In the genomic region with DNA sequence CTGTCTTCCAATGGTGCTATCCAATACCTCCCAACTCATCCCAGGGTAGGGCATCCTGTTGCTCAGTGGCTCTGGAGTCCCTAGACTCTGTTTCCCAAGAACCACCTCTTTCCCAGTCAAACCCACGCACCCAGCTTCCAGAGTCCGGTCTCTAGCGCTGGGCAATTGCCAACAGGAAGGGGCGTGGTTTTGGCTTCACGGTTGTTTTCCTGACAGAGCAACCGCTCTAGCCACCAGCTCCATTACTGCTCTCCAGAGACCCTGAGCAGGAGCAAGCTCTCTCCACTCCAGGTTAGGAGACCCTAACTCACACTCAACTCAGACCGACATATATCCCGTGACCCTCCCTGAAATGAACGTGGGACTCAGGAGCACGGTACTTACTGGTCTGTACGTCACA, we compare ENCODE assay signal across 10 mouse cellular contexts. TPM values are rescaled to one million over a fixed set of nuclear protein-coding genes. Genes with fewer than 3 reads are reported as not detected.
DNase-seq lines count a peak whose midpoint lies in the region; ATAC-seq and TF ChIP-seq lines count a peak whose summit lies in the region.
"Had no signal": no experiment of that assay in that cellular context is flagged by ENCODE, and none has a peak within 500 bp of the region (broad histone marks: within the 10 kb centered on the region; RNA-seq: fewer than 3 reads in every experiment).

No protein-coding gene starts in this region.

- no peak for ATAC-seq in midbrain, postnatal 0 days (ENCODE audit: low FRiP score)
- no peak for ATAC-seq in midbrain, embryonic 16.5 days
- peak; percentile 29; the same call in 1 of the 2 replicates for ATAC-seq in heart, embryonic 14.5 days (ENCODE audit: insufficient number of reproducible peaks, insufficient read depth, low FRiP score, low read depth)
- ATAC-seq in hindbrain, embryonic 11.5 days (ENCODE audit: low FRiP score), result no peak
- ATAC-seq: Patski had no signal

- no peaks in the 10 kb centered on the region for H3K9me3 ChIP-seq in midbrain, postnatal 0 days (ENCODE audit: low read length)
- no peaks in the 10 kb centered on the region for H3K9me3 ChIP-seq in midbrain, embryonic 16.5 days (replicated peaks; ENCODE audit: control insufficient read depth, low read length, poor library complexity, severe bottlenecking)
- H3K9me3 ChIP-seq in heart, embryonic 14.5 days (ENCODE audit: control insufficient read depth, low read length), result no peaks in the 10 kb centered on the region
- H3K9me3 ChIP-seq in hindbrain, embryonic 11.5 days (ENCODE audit: control insufficient read depth, low read length), result no peaks in the 10 kb centered on the region

- no peak overlapping the region for H3K27ac ChIP-seq in midbrain, postnatal 0 days (ENCODE audit: low read depth, low read length)
- no peak overlapping the region for H3K27ac ChIP-seq in midbrain, embryonic 16.5 days (ENCODE audit: low read length)
- H3K27ac ChIP-seq in heart, embryonic 14.5 days (replicated peaks in 1 of 2; ENCODE audit: control insufficient read depth in 1 of 2, insufficient read depth in 1 of 2, low read depth in 2 of 2, low read length in 2 of 2), result peak overlapping the region in 1 of 2 experiments; percentile 73; a peak in 2 of 4 replicates
- no peak overlapping the region for H3K27ac ChIP-seq in hindbrain, embryonic 11.5 days (ENCODE audit: low read depth, low read length)

- no peak overlapping the region for H3K4me2 ChIP-seq in midbrain, postnatal 0 days (ENCODE audit: low read depth, low read length, poor library complexity, severe bottlenecking)
- H3K4me2 ChIP-seq in midbrain, embryonic 16.5 days (ENCODE audit: low read length), result no peak overlapping the region
- peak overlapping the region; percentile 53 for H3K4me2 ChIP-seq in heart, embryonic 14.5 days (ENCODE audit: low read length)
- no peak overlapping the region for H3K4me2 ChIP-seq in hindbrain, embryonic 11.5 days (replicated peaks; ENCODE audit: low read depth, low read length)

- peak; percentile 41 for DNase-seq in midbrain, postnatal 0 days (ENCODE audit: low spot score)
- DNase-seq in cerebellum, postnatal 36 days, result peak; percentile 29 to 42
- DNase-seq in large intestine, adult 2 months (ENCODE audit: low read depth, low spot score), result peak; percentile 36
- peak; percentile 16 to 21 for DNase-seq in monocyte, adult 2 months (ENCODE audit: low read depth in 1 of 2, low spot score in 2 of 2)
- no peak for DNase-seq in embryo, embryonic 11 days
- no peak for DNase-seq in hindbrain, embryonic 11.5 days (ENCODE audit: low spot score)

- no peaks in the 10 kb centered on the region for H3K36me3 ChIP-seq in midbrain, postnatal 0 days (ENCODE audit: insufficient read depth, low read length)
- H3K36me3 ChIP-seq in midbrain, embryonic 16.5 days (ENCODE audit: control insufficient read depth, insufficient read depth, low read length), result no peaks in the 10 kb centered on the region
- H3K36me3 ChIP-seq in heart, embryonic 14.5 days (ENCODE audit: control insufficient read depth, insufficient read depth, low read length), result no peaks in the 10 kb centered on the region
- H3K36me3 ChIP-seq in hindbrain, embryonic 11.5 days (ENCODE audit: control insufficient read depth, insufficient read depth, low read length), result no peaks in the 10 kb centered on the region

- H3K27me3 ChIP-seq in midbrain, postnatal 0 days (ENCODE audit: insufficient read depth, low read length), result no peaks in the 10 kb centered on the region
- no peaks in the 10 kb centered on the region for H3K27me3 ChIP-seq in midbrain, embryonic 16.5 days (ENCODE audit: control insufficient read depth, insufficient read depth, low read depth, low read length)
- H3K27me3 ChIP-seq in heart, embryonic 14.5 days (ENCODE audit: control insufficient read depth, insufficient read depth, low read length), result no peaks in the 10 kb centered on the region
- H3K27me3 ChIP-seq in hindbrain, embryonic 11.5 days (ENCODE audit: control insufficient read depth, insufficient read depth, low read length), result no peaks in the 10 kb centered on the region

- 81% methylated on average over 11 of the region's 11 CpGs for WGBS in midbrain, postnatal 0 days
- 83% methylated on average over 11 of the region's 11 CpGs for WGBS in midbrain, embryonic 16.5 days
- WGBS in heart, embryonic 14.5 days, result 73% methylated on average over 11 of the region's 11 CpGs
- 36% methylated on average over 11 of the region's 11 CpGs for WGBS in large intestine, adult 2 months
- 90% methylated on average over 11 of the region's 11 CpGs for WGBS in hindbrain, embryonic 11.5 days

- H3K4me3 ChIP-seq in midbrain, postnatal 0 days (ENCODE audit: low read depth, low read length), result no peak overlapping the region
- no peak overlapping the region for H3K4me3 ChIP-seq in midbrain, embryonic 16.5 days (ENCODE audit: low read depth, low read length)
- peak overlapping the region in 1 of 2 experiments; percentile 20; a peak in 1 of 4 replicates for H3K4me3 ChIP-seq in heart, embryonic 14.5 days (ENCODE audit: control insufficient read depth in 1 of 2, insufficient read depth in 1 of 2, low read depth in 1 of 2, low read length in 2 of 2)
- H3K4me3 ChIP-seq in hindbrain, embryonic 11.5 days (ENCODE audit: low read depth, low read length), result no peak overlapping the region

- TF ChIP-seq CTCF in midbrain, postnatal 0 days (IDR thresholded peaks at IDR 0.05), result no peak

- no peak overlapping the region for H3K9ac ChIP-seq in midbrain, postnatal 0 days (replicated peaks; ENCODE audit: low read length, poor library complexity, severe bottlenecking)
- H3K9ac ChIP-seq in midbrain, embryonic 16.5 days (ENCODE audit: low read depth, low read length), result no peak overlapping the region
- peak overlapping the region; percentile 57; the same call in 1 of the 2 replicates for H3K9ac ChIP-seq in heart, embryonic 14.5 days (ENCODE audit: low read length)
- H3K9ac ChIP-seq in hindbrain, embryonic 11.5 days (ENCODE audit: low read depth, low read length), result no peak overlapping the region

- H3K4me1 ChIP-seq in midbrain, postnatal 0 days (ENCODE audit: insufficient read depth, low read length), result no peaks in the 10 kb centered on the region
- H3K4me1 ChIP-seq in midbrain, embryonic 16.5 days (ENCODE audit: control insufficient read depth, insufficient read depth, low read length), result no peaks in the 10 kb centered on the region
- H3K4me1 ChIP-seq in heart, embryonic 14.5 days (ENCODE audit: control insufficient read depth in 2 of 2, insufficient read depth in 2 of 2, low read length in 2 of 2), result peaks cover 5 to 11% of the 10 kb centered on the region in 2 experiments; a peak in 2 of 4 replicates
- no peaks in the 10 kb centered on the region for H3K4me1 ChIP-seq in hindbrain, embryonic 11.5 days (replicated peaks; ENCODE audit: control insufficient read depth, insufficient read depth, low read length)

RNA-seq across cellular contexts. Expression of a gene that starts 13.2 kb away (rescaled TPM):
- 0.38 and 0.76 TPM in 2 replicates for total RNA-seq in midbrain, postnatal 0 days (2014; rRNA removed)
- polyA plus RNA-seq in midbrain, postnatal 0 days (2015; fragmentation: Nextera tagmentation; extraction: Ambion mirVana), result 0.54 and 0.79 TPM in 2 replicates
- 0.51 and 0.67 TPM in 2 replicates for polyA plus RNA-seq in midbrain, embryonic 16.5 days (2015; fragmentation: Nextera tagmentation; extraction: Ambion mirVana)
- 0.71 and 1.00 TPM in 2 replicates for polyA plus RNA-seq in heart, embryonic 14.5 days (2014; fragmentation: Nextera tagmentation; extraction: Ambion mirVana)
- polyA plus RNA-seq in large intestine, adult 2 months (2012; rRNA removed), result 0.23 and 0.46 TPM in 2 replicates
- polyA plus RNA-seq in hindbrain, embryonic 11.5 days (2014; fragmentation: Nextera tagmentation; extraction: Ambion mirVana), result 0.66 and 0.71 TPM in 2 replicates

RNA-seq across cellular contexts. Expression of a gene that starts 17.2 kb away (rescaled TPM):
- 0.77 and 1.1 TPM in 2 replicates for total RNA-seq in midbrain, postnatal 0 days (2014; rRNA removed)
- polyA plus RNA-seq in midbrain, postnatal 0 days (2015; fragmentation: Nextera tagmentation; extraction: Ambion mirVana), result 2.5 and 3.7 TPM in 2 replicates
- 2.7 and 2.8 TPM in 2 replicates for polyA plus RNA-seq in midbrain, embryonic 16.5 days (2015; fragmentation: Nextera tagmentation; extraction: Ambion mirVana)
- polyA plus RNA-seq in heart, embryonic 14.5 days (2014; fragmentation: Nextera tagmentation; extraction: Ambion mirVana), result 0.40 TPM in 1 of 2 replicates, not detected in the other
- polyA plus RNA-seq in large intestine, adult 2 months (2012; rRNA removed), result 0.49 TPM in 1 of 2 replicates, not detected in the other
- not detected in 2 replicates for polyA plus RNA-seq in hindbrain, embryonic 11.5 days (2014; fragmentation: Nextera tagmentation; extraction: Ambion mirVana)
- polyA plus RNA-seq: liver, embryonic 16.5 days; Patski had no signal

RNA-seq across cellular contexts. Expression of a gene that starts 38.6 kb away (rescaled TPM):
- 20.1 and 21.4 TPM in 2 replicates for total RNA-seq in midbrain, postnatal 0 days (2014; rRNA removed)
- polyA plus RNA-seq in midbrain, postnatal 0 days (2015; fragmentation: Nextera tagmentation; extraction: Ambion mirVana), result 11.2 and 11.7 TPM in 2 replicates
- polyA plus RNA-seq in midbrain, embryonic 16.5 days (2015; fragmentation: Nextera tagmentation; extraction: Ambion mirVana), result 16.2 and 17.5 TPM in 2 replicates
- polyA plus RNA-seq in heart, embryonic 14.5 days (2014; fragmentation: Nextera tagmentation; extraction: Ambion mirVana), result 5.2 and 5.3 TPM in 2 replicates
- 4.8 and 6.2 TPM in 2 replicates for polyA plus RNA-seq in large intestine, adult 2 months (2012; rRNA removed)
- polyA plus RNA-seq in hindbrain, embryonic 11.5 days (2014; fragmentation: Nextera tagmentation; extraction: Ambion mirVana), result 8.9 and 10.0 TPM in 2 replicates

RNA-seq across cellular contexts. Expression of a gene that starts 38.9 kb away (rescaled TPM):
- total RNA-seq in midbrain, postnatal 0 days (2014; rRNA removed), result 65.8 and 87.0 TPM in 2 replicates
- 28.9 and 30.1 TPM in 2 replicates for polyA plus RNA-seq in midbrain, postnatal 0 days (2015; fragmentation: Nextera tagmentation; extraction: Ambion mirVana)
- 35.5 and 38.2 TPM in 2 replicates for polyA plus RNA-seq in midbrain, embryonic 16.5 days (2015; fragmentation: Nextera tagmentation; extraction: Ambion mirVana)
- 24.9 and 26.1 TPM in 2 replicates for polyA plus RNA-seq in heart, embryonic 14.5 days (2014; fragmentation: Nextera tagmentation; extraction: Ambion mirVana)
- polyA plus RNA-seq in large intestine, adult 2 months (2012; rRNA removed), result 27.7 and 31.1 TPM in 2 replicates
- 36.5 and 40.3 TPM in 2 replicates for polyA plus RNA-seq in hindbrain, embryonic 11.5 days (2014; fragmentation: Nextera tagmentation; extraction: Ambion mirVana)

RNA-seq across cellular contexts. Expression of a gene that starts 58.9 kb away (rescaled TPM):
- 52.9 and 59.1 TPM in 2 replicates for total RNA-seq in midbrain, postnatal 0 days (2014; rRNA removed)
- 12.9 and 13.7 TPM in 2 replicates for polyA plus RNA-seq in midbrain, postnatal 0 days (2015; fragmentation: Nextera tagmentation; extraction: Ambion mirVana)
- polyA plus RNA-seq in midbrain, embryonic 16.5 days (2015; fragmentation: Nextera tagmentation; extraction: Ambion mirVana), result 14.1 and 14.4 TPM in 2 replicates
- 49.7 and 58.5 TPM in 2 replicates for polyA plus RNA-seq in heart, embryonic 14.5 days (2014; fragmentation: Nextera tagmentation; extraction: Ambion mirVana)
- polyA plus RNA-seq in large intestine, adult 2 months (2012; rRNA removed), result 9.5 and 10.7 TPM in 2 replicates
- 13.0 and 15.7 TPM in 2 replicates for polyA plus RNA-seq in hindbrain, embryonic 11.5 days (2014; fragmentation: Nextera tagmentation; extraction: Ambion mirVana)

Comparison
In these comparisons a context has a peak if more than half of its experiments do, and no peak if none do; other contexts are left out.
1. DNase-seq: peak in midbrain, postnatal 0 days (single experiment), cerebellum, postnatal 36 days (2 of 2), large intestine, adult 2 months (single experiment) and monocyte, adult 2 months (2 of 2); none in embryo, embryonic 11 days (single experiment) and hindbrain, embryonic 11.5 days (single experiment).